Mouse (Mus musculus): Measurements from ENCODE around the gene Serpinb9g. TPM values are rescaled to one million over a fixed set of nuclear protein-coding genes. Genes with fewer than 3 reads are reported as not detected.
"Not testable (repeated sequence)": the region's sequence is repeated elsewhere in the genome, so short reads cannot be mapped to it uniquely, and the experiment has no call there.

Gene Serpinb9g
- polyA plus RNA-seq (2015; fragmentation: Nextera tagmentation; extraction: Ambion mirVana), result not detected in 2 replicates

GRCm38 (mm10) chr13:33484490-33484889 lies at the start of gene Serpinb9g:
Serpinb9g (plus strand) TSS chr13:33484790.
- H3K4me3 ChIP-seq; ATAC-seq (ENCODE audit: insufficient number of reproducible peaks, low FRiP score, low TSS enrichment, low read depth): not testable (repeated sequence)

DNA sequence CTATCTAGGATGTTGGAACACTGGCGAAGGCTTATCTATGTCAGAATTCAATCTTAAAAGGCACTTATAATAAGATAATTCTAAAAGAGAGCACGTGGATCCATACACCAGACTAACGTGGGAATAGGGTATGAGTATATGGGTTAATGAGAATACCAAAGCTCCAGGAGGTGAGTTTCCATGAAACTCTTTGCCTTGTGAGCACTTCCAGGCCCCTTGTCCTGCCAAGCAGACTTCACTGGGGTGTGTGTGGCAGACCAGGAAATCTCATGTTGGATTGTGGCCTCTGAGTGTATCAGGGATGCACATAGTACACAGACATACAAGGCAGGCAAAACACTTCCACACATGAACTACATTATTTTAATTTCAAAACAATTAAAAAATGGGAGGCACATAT lies 718 bp upstream of the Serpinb9g start:
- not testable (repeated sequence) for H3K4me1 ChIP-seq; H3K9ac ChIP-seq; H3K36me3 ChIP-seq; H3K27me3 ChIP-seq; H3K4me3 ChIP-seq; H3K9me3 ChIP-seq; ATAC-seq (ENCODE audit: insufficient number of reproducible peaks, low FRiP score, low TSS enrichment, low read depth); H3K4me2 ChIP-seq; H3K27ac ChIP-seq
- WGBS, result 70% methylated on average over 3 of the region's 3 CpGs

More at GRCm38 (mm10) chr13:33484490-33484889, at the start of gene Serpinb9g:
- H3K4me2 ChIP-seq, H3K36me3 ChIP-seq, H3K27me3 ChIP-seq, H3K4me1 ChIP-seq, H3K27ac ChIP-seq, H3K9me3 ChIP-seq, H3K9ac ChIP-seq: not testable (repeated sequence)
- WGBS, result 84% methylated on average over 4 of the region's 4 CpGs

DNA sequence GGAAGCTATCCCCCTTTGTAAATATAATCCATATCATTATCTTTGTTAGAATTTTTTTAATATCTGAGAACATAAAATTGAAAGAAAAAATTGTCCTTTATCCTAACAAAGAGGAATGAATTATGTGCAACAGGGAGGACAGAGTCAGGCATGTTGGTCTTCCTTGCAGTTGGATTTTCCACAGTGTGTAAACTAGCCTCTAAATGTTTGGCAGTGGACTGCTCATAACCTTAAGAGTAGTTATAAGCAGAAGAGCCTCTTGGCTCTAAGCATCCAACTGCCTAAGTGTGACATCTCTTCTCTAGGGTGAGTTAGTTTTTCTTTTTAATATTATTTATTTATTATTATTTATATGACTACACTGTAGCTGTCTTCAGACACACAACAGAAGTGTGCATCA lies 40.0 kb downstream of the Serpinb9g start:
- H3K4me3 ChIP-seq, result no peak overlapping the region
- H3K9me3 ChIP-seq, result no peaks in the 10 kb centered on the region
- no peak overlapping the region for H3K9ac ChIP-seq
- H3K36me3 ChIP-seq, result no peaks in the 10 kb centered on the region
- H3K4me1 ChIP-seq, result no peaks in the 10 kb centered on the region
- H3K4me2 ChIP-seq, result no peak overlapping the region
- no peak overlapping the region for H3K27ac ChIP-seq
- H3K27me3 ChIP-seq, result no peaks in the 10 kb centered on the region
- no peak for ATAC-seq (ENCODE audit: insufficient number of reproducible peaks, low FRiP score, low TSS enrichment, low read depth)

- no peaks in the 10 kb centered on the region for H3K9me3 ChIP-seq
Observed at GRCm38 (mm10) chr13:33532814-33533213, 48.2 kb downstream of the Serpinb9g start.

More at GRCm38 (mm10) chr13:33532814-33533213, 48.2 kb downstream of the Serpinb9g start:
- ATAC-seq (ENCODE audit: insufficient number of reproducible peaks, low FRiP score, low TSS enrichment, low read depth), result no peak
- Histone ChIP-seq H3K36me3 (no peaks in the 10 kb centered on the region), H3K27me3 (no peaks in the 10 kb centered on the region), H3K4me3 (no peak overlapping the region), H3K4me1 (no peaks in the 10 kb centered on the region), H3K4me2 (no peak overlapping the region), H3K9ac (no peak overlapping the region), H3K27ac (no peak overlapping the region)

Other genes with a start within 250 kb of the Serpinb9g start
- gene Serpinb9e, start 235.2 kb upstream of the Serpinb9g start, polyA plus RNA-seq (2015; fragmentation: Nextera tagmentation; extraction: Ambion mirVana), result not detected in 2 replicates
- gene Serpinb9f, start 160.7 kb upstream of the Serpinb9g start, polyA plus RNA-seq (2015; fragmentation: Nextera tagmentation; extraction: Ambion mirVana), result not detected in 2 replicates
- gene Gm11397, start 89.0 kb upstream of the Serpinb9g start, polyA plus RNA-seq (2015; fragmentation: Nextera tagmentation; extraction: Ambion mirVana), result not detected in 2 replicates
- not detected in 2 replicates for gene Serpinb6d, start 176.6 kb downstream of the Serpinb9g start, polyA plus RNA-seq (2015; fragmentation: Nextera tagmentation; extraction: Ambion mirVana)